Mouse (Mus musculus) lung, postnatal 0 days (tissue): ENCODE results near the gene Phgr1.

Source experiments
- CTCF ChIP-seq: IDR thresholded peaks from 2 replicates; pipeline ENCODE4 v1.5.1; 2016; ENCODE audit warnings: antibody characterized with exemption, mild to moderate bottlenecking
- EP300 ChIP-seq: IDR thresholded peaks from 2 replicates; pipeline ENCODE4 v1.6.1; 2016; ENCODE audit warnings: antibody characterized with exemption, mild to moderate bottlenecking, control low read depth

- TF ChIP-seq CTCF, result no peak
- TF ChIP-seq EP300, result no peak
These were observed 2.8 kb downstream of the Phgr1 start for GRCm38 (mm10) chr2:118775396-118775795.
